Mouse (Mus musculus) hindbrain, embryonic 11.5 days (tissue): ENCODE results near the gene Dohh. TPM values are rescaled to one million over a fixed set of nuclear protein-coding genes. Genes with fewer than 3 reads are reported as not detected.
A peak's percentile ranks its signal among the peaks of the same experiment; 100 is the strongest.

ENCODE experiments used
- ATAC-seq: fragments of 200-750 bp; cut with Nextera tagmentation; 2 replicates; pipeline ENCODE4 v1.8.0; 2017; ENCODE audit warnings: mild to moderate bottlenecking, moderate TSS enrichment, moderate library complexity; ENCODE audit not compliant: low FRiP score
- DNase-seq: peaks from one replicate; pipeline ENCODE4 v3.0.0-alpha.2; 2015; ENCODE audit warnings: low spot score
- H3K27ac ChIP-seq: fragments of 300-500 bp; sonication (generic); 2 replicates; pipeline ENCODE4 v1.5.1; 2014; ENCODE audit warnings: mild to moderate bottlenecking, low read depth, low read length
- H3K27me3 ChIP-seq: fragments of 300-500 bp; sonication (generic); 2 replicates; pipeline ENCODE4 v1.6.1; 2014; ENCODE audit warnings: mild to moderate bottlenecking, low read length, moderate library complexity, mixed read lengths; ENCODE audit not compliant: control insufficient read depth, insufficient read depth
- H3K36me3 ChIP-seq: fragments of 300-500 bp; sonication (generic); 2 replicates; pipeline ENCODE4 v1.6.1; 2014; ENCODE audit warnings: mild to moderate bottlenecking, low read length, moderate library complexity, mixed read lengths; ENCODE audit not compliant: control insufficient read depth, insufficient read depth
- H3K4me1 ChIP-seq: fragments of 300-500 bp; sonication (generic); replicated peaks from 2 replicates; pipeline ENCODE4 v1.6.1; 2014; ENCODE audit warnings: low read length, mixed read lengths; ENCODE audit not compliant: control insufficient read depth, insufficient read depth
- H3K4me2 ChIP-seq: fragments of 300-500 bp; sonication (generic); replicated peaks from 2 replicates; pipeline ENCODE4 v1.6.1; 2014; ENCODE audit warnings: mild to moderate bottlenecking, low read depth, low read length
- H3K4me3 ChIP-seq: fragments of 300-500 bp; sonication (generic); 2 replicates; pipeline ENCODE4 v1.5.1; 2014; ENCODE audit warnings: low read depth, low read length
- H3K9ac ChIP-seq: fragments of 300-500 bp; sonication (generic); 2 replicates; pipeline ENCODE4 v1.6.1; 2014; ENCODE audit warnings: low read depth, low read length
- H3K9me3 ChIP-seq: fragments of 300-500 bp; sonication (generic); 2 replicates; pipeline ENCODE4 v1.6.1; 2016; ENCODE audit warnings: low read length; ENCODE audit not compliant: control insufficient read depth
- WGBS: fragments of 180-500 bp; shearing (Covaris S2); extraction: QIAGEN DNeasy Blood & Tissue Kit; methylation state at CpG from one replicate; pipeline ENCODE4 v1.1.7; 2014; 5-methylcytosine and 5-hydroxymethylcytosine counted together
- polyA plus RNA-seq: library from polyadenylated mRNA; unstranded; fragments of >200 nt; fragmentation: Nextera tagmentation; extraction: Ambion mirVana; gene quantifications from 2 replicates; pipeline ENCODE4 v1.2.1, GENCODE M21; 2014

Dohh gene
- polyA plus RNA-seq, 1 experiment from 2014 or later = 44.8 TPM

- no peak overlapping the region for H3K27ac ChIP-seq
- peak overlapping the region; percentile 81 for H3K4me3 ChIP-seq
- ATAC-seq (no peak), DNase-seq (peak; percentile 39)
- H3K36me3 ChIP-seq = no peaks in the 10 kb centered on the region
- peak overlapping the region; percentile 93 for H3K4me2 ChIP-seq
- WGBS = 16% methylated on average over 15 of the region's 15 CpGs
- H3K4me1 ChIP-seq = peaks cover 2% of the 10 kb centered on the region
- peaks cover 34% of the 10 kb centered on the region for H3K27me3 ChIP-seq
- H3K9ac ChIP-seq = no peak overlapping the region; the same call in 1 of the 2 replicates
- no peaks in the 10 kb centered on the region for H3K9me3 ChIP-seq
These were observed 47.4 kb downstream of the Dohh start for GRCm38 (mm10) chr10:81431526-81432168.

- WGBS = 63% methylated on average over 21 of the region's 21 CpGs
- ATAC-seq = no peak
- peaks cover 28% of the 10 kb centered on the region for H3K27me3 ChIP-seq
These were observed 48.1 kb downstream of the Dohh start for GRCm38 (mm10) chr10:81432169-81432867.

GRCm38 (mm10) chr10:81432868-81433262, 48.6 kb downstream of the Dohh start:
- no peaks in the 10 kb centered on the region for H3K36me3 ChIP-seq
- no peak overlapping the region for H3K9ac ChIP-seq
- H3K4me3 ChIP-seq = no peak overlapping the region
- ATAC-seq (peak; percentile 83), DNase-seq (peak; percentile 89)
- H3K9me3 ChIP-seq = no peaks in the 10 kb centered on the region
- H3K4me2 ChIP-seq = peak overlapping the region; percentile 28
- peaks cover 22% of the 10 kb centered on the region for H3K27me3 ChIP-seq
- no peaks in the 10 kb centered on the region; the same call in 1 of the 2 replicates for H3K4me1 ChIP-seq
- H3K27ac ChIP-seq = no peak overlapping the region
- WGBS = 5% methylated on average over 17 of the region's 17 CpGs

More at GRCm38 (mm10) chr10:81432169-81432867, 48.1 kb downstream of the Dohh start:
- no peak overlapping the region for H3K4me3 ChIP-seq
- no peak overlapping the region for H3K4me2 ChIP-seq
- no peak overlapping the region for H3K9ac ChIP-seq
- DNase-seq = peak; percentile 7
- H3K36me3 ChIP-seq = no peaks in the 10 kb centered on the region
- no peaks in the 10 kb centered on the region for H3K9me3 ChIP-seq
- no peaks in the 10 kb centered on the region; the same call in 1 of the 2 replicates for H3K4me1 ChIP-seq
- no peak overlapping the region for H3K27ac ChIP-seq

- Histone ChIP-seq H3K9me3 (no peaks in the 10 kb centered on the region), H3K36me3 (no peaks in the 10 kb centered on the region), H3K4me3 (no peak overlapping the region), H3K4me2 (no peak overlapping the region), H3K9ac (no peak overlapping the region), H3K27me3 (peaks cover 14% of the 10 kb centered on the region), H3K27ac (no peak overlapping the region), H3K4me1 (no peaks in the 10 kb centered on the region; the same call in 1 of the 2 replicates)
- WGBS = 77% methylated on average over 26 of the region's 26 CpGs
- DNase-seq = peak; percentile 2
- no peak for ATAC-seq
These were observed 49.5 kb downstream of the Dohh start for GRCm38 (mm10) chr10:81433541-81434289.

GRCm38 (mm10) chr10:81434361-81435263, 50.4 kb downstream of the Dohh start:
- Histone ChIP-seq H3K9me3 (no peaks in the 10 kb centered on the region), H3K9ac (no peak overlapping the region), H3K4me3 (no peak overlapping the region), H3K27me3 (peaks cover 9% of the 10 kb centered on the region; the same call in 1 of the 2 replicates), H3K4me1 (no peaks in the 10 kb centered on the region), H3K4me2 (no peak overlapping the region), H3K36me3 (no peaks in the 10 kb centered on the region), H3K27ac (no peak overlapping the region)
- DNase-seq = no peak
- ATAC-seq = no peak
- 68% methylated on average over 15 of the region's 15 CpGs for WGBS

- 87% methylated on average over 3 of the region's 3 CpGs for WGBS
- Histone ChIP-seq H3K4me1 (no peaks in the 10 kb centered on the region), H3K4me2 (no peak overlapping the region), H3K27ac (no peak overlapping the region), H3K9me3 (no peaks in the 10 kb centered on the region), H3K27me3 (peaks cover 9% of the 10 kb centered on the region; the same call in 1 of the 2 replicates), H3K9ac (no peak overlapping the region), H3K4me3 (no peak overlapping the region), H3K36me3 (no peaks in the 10 kb centered on the region)
- no peak for DNase-seq
- ATAC-seq = no peak
These were observed 51.2 kb downstream of the Dohh start for GRCm38 (mm10) chr10:81435436-81435835.
